Mouse (Mus musculus) heart, embryonic 14.5 days (tissue): ENCODE results near the gene Rps18. TPM values are rescaled to one million over a fixed set of nuclear protein-coding genes. Genes with fewer than 3 reads are reported as not detected.

Source experiments
- ATAC-seq: fragments of 200-750 bp; cut with Nextera tagmentation; 2 replicates; pipeline ENCODE4 v1.8.0; 2017; ENCODE audit warnings: low read depth, moderate TSS enrichment; ENCODE audit not compliant: insufficient number of reproducible peaks, insufficient read depth, low FRiP score
- H3K27ac ChIP-seq, 2 experiments: fragments of 200-500 bp in 1 of 2; fragments of 300-500 bp in 1 of 2; sonication (generic) in 1 of 2; replicated peaks in 1 of 2; 2 replicates each; pipeline ENCODE4 v1.5.1; 2012 to 2014; ENCODE audit warnings: low read depth in 2 of 2, low read length in 2 of 2, control low read depth in 1 of 2, mild to moderate bottlenecking in 1 of 2, mixed read lengths in 1 of 2; ENCODE audit not compliant: control insufficient read depth in 1 of 2, insufficient read depth in 1 of 2
- H3K27me3 ChIP-seq: fragments of 300-500 bp; sonication (generic); 2 replicates; pipeline ENCODE4 v1.6.1; 2014; ENCODE audit warnings: mild to moderate bottlenecking, low read length, control low read depth; ENCODE audit not compliant: control insufficient read depth, insufficient read depth
- H3K36me3 ChIP-seq: fragments of 300-500 bp; sonication (generic); 2 replicates; pipeline ENCODE4 v1.6.1; 2014; ENCODE audit warnings: mild to moderate bottlenecking, control low read depth, low read length, mixed read lengths; ENCODE audit not compliant: control insufficient read depth, insufficient read depth
- H3K4me1 ChIP-seq, 2 experiments: fragments of 200-500 bp in 1 of 2; fragments of 300-500 bp in 1 of 2; sonication (generic) in 1 of 2; 2 replicates each; pipeline ENCODE4 v1.6.1; 2012 to 2014; ENCODE audit warnings: low read length in 2 of 2, control low read depth in 1 of 2, mixed read lengths in 1 of 2; ENCODE audit not compliant: control insufficient read depth in 2 of 2, insufficient read depth in 2 of 2
- H3K4me2 ChIP-seq: fragments of 300-500 bp; sonication (generic); 2 replicates; pipeline ENCODE4 v1.6.1; 2014; ENCODE audit warnings: mild to moderate bottlenecking, low read length
- H3K4me3 ChIP-seq, 2 experiments: fragments of 200-500 bp in 1 of 2; fragments of 300-500 bp in 1 of 2; sonication (generic) in 1 of 2; 2 replicates each; pipeline ENCODE4 v1.5.1; 2012 to 2014; ENCODE audit warnings: low read length in 2 of 2, mild to moderate bottlenecking in 2 of 2, control low read depth in 1 of 2, low read depth in 1 of 2, moderate library complexity in 1 of 2; ENCODE audit not compliant: control insufficient read depth in 1 of 2, insufficient read depth in 1 of 2
- H3K9ac ChIP-seq: fragments of 300-500 bp; sonication (generic); 2 replicates; pipeline ENCODE4 v1.6.1; 2014; ENCODE audit warnings: mild to moderate bottlenecking, low read length
- H3K9me3 ChIP-seq: fragments of 300-500 bp; sonication (generic); 2 replicates; pipeline ENCODE4 v1.6.1; 2016; ENCODE audit warnings: low read length, control low read depth; ENCODE audit not compliant: control insufficient read depth
- WGBS: fragments of 180-500 bp; shearing (Covaris S2); extraction: QIAGEN DNeasy Blood & Tissue Kit; methylation state at CpG from one replicate; pipeline ENCODE4 v1.1.7; 2014; 5-methylcytosine and 5-hydroxymethylcytosine counted together
- polyA plus RNA-seq: library from polyadenylated mRNA; unstranded; fragments of >200 nt; fragmentation: Nextera tagmentation; extraction: Ambion mirVana; gene quantifications from 2 replicates; pipeline ENCODE4 v1.2.1, GENCODE M21; 2014

The Rps18 gene
- polyA plus RNA-seq, 1 experiment from 2014 or later: 1,186 TPM

DNA sequence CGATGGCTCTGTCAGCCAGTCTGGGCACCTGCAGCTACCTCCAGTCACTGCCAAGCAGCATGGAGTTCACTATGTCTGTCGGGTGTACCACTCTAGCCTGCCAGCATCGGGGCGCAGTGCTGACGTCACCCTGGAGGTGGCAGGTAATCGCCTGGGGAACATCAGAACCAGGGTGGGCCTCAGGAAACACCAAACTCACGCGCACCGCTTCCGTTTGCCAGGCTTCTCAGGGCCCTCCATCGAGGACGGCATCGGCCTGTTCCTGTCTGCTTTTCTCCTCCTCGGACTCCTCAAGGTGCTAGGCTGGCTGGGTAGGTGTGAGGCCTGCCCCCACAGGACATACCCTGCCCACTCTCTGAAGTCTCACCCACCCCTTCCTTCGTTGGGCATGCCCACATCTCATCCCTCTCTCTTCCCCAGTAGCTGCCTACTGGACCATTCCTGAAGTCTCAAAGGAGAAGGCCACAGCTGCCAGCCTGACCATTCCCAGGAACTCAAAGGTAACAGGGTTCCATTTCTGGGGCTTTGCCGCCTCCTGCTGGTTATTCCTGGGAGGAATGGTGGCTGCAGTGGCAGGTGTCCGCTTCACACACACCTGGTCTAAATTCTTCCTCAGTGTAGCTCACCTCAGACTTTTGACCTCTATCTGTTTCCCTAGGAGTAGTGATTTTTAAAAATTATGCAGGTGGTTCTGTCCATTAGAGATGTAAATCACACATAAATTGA, 29.4 kb downstream of the Rps18 start:
- 74% methylated on average over 17 of the region's 17 CpGs for WGBS
- no peak for ATAC-seq

GRCm38 (mm10) chr17:33925406-33926116, 30.2 kb downstream of the Rps18 start:
- no peak for ATAC-seq
- Histone ChIP-seq H3K36me3 (peaks cover 11% of the 10 kb centered on the region), H3K27me3 (no peaks in the 10 kb centered on the region), H3K27ac (no peak overlapping the region), H3K4me1 (peaks cover under 1 to 9% of the 10 kb centered on the region in 2 experiments; a peak in 3 of 4 replicates), H3K9ac (no peak overlapping the region), H3K9me3 (no peaks in the 10 kb centered on the region), H3K4me3 (no peak overlapping the region), H3K4me2 (no peak overlapping the region)
- WGBS: 82% methylated on average over 19 of the region's 21 CpGs

More for the DNA sequence above, 29.4 kb downstream of the Rps18 start:
- Histone ChIP-seq H3K36me3 (peaks cover 11% of the 10 kb centered on the region), H3K4me1 (peaks cover 8 to 17% of the 10 kb centered on the region in 2 experiments; a peak in 3 of 4 replicates), H3K4me2 (no peak overlapping the region), H3K4me3 (no peak overlapping the region), H3K9me3 (no peaks in the 10 kb centered on the region), H3K27me3 (no peaks in the 10 kb centered on the region), H3K27ac (no peak overlapping the region), H3K9ac (no peak overlapping the region)

DNA sequence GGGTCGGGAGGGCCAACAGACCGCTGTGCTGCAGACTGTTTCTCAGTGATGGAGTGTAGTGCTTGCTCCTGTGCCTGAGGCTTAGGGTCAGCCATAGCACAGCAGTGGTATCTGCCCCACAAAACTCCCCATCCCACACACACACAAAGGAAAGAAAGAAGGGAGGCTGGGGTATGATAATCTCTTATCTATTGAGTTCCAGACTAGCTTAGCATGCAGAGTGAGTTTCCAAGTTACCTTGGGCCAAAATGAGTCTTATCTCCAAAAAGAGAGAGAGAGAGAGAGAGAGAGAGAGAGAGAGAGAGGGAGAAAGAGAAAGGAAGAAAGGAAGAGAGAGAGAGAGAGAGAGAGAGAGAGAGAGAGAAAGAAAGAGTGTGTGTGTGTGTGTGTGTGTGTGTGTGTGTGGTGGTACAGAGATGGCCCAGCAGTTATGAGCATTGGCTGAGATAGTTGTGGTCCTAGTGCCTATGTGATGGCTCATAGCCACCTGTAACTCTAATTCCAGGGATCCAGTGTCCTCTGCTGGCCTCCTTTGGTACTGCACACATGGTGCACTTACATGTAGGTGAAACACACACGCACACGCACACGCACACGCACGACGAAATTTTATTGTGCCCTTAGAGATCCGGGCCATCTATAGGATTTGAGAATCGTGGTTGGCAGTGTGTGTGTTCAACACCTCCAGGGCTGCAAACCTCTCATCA, 31.1 kb downstream of the Rps18 start:
- Histone ChIP-seq H3K27ac (no peak overlapping the region), H3K4me1 (peaks cover 0 to 7% of the 10 kb centered on the region in 2 experiments; a peak in 3 of 4 replicates), H3K36me3 (peaks cover 11% of the 10 kb centered on the region), H3K27me3 (no peaks in the 10 kb centered on the region), H3K9me3 (no peaks in the 10 kb centered on the region), H3K4me2 (no peak overlapping the region), H3K4me3 (no peak overlapping the region), H3K9ac (no peak overlapping the region)
- ATAC-seq: no peak
- 79% methylated on average over 10 of the region's 10 CpGs for WGBS

DNA sequence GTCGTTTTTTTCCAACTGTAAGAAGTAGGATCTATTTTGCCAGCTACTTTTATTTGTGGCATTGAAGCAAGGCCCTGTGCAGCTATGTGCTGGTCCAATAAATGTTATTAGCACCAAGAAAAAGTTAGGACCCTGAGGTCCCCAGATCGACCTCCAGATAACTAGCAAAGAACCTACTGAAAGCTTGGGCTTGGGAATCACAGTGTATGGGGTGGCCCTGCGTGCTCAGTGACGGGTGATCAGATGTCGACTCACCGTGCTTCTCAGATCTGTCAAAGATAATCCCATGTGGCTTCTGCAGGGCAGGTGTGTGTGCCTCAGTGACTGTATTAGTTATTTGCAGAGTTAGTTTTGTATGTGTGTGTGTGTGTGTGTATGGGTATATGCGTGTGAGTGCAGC, 34.4 kb downstream of the Rps18 start:
- Histone ChIP-seq H3K4me2 (no peak overlapping the region), H3K36me3 (peaks cover 15% of the 10 kb centered on the region), H3K4me3 (no peak overlapping the region), H3K27me3 (no peaks in the 10 kb centered on the region), H3K9ac (no peak overlapping the region), H3K4me1 (peaks cover 11 to 17% of the 10 kb centered on the region in 2 experiments), H3K27ac (no peak overlapping the region), H3K9me3 (no peaks in the 10 kb centered on the region)
- 86% methylated on average over 7 of the region's 7 CpGs for WGBS
- ATAC-seq: no peak

DNA sequence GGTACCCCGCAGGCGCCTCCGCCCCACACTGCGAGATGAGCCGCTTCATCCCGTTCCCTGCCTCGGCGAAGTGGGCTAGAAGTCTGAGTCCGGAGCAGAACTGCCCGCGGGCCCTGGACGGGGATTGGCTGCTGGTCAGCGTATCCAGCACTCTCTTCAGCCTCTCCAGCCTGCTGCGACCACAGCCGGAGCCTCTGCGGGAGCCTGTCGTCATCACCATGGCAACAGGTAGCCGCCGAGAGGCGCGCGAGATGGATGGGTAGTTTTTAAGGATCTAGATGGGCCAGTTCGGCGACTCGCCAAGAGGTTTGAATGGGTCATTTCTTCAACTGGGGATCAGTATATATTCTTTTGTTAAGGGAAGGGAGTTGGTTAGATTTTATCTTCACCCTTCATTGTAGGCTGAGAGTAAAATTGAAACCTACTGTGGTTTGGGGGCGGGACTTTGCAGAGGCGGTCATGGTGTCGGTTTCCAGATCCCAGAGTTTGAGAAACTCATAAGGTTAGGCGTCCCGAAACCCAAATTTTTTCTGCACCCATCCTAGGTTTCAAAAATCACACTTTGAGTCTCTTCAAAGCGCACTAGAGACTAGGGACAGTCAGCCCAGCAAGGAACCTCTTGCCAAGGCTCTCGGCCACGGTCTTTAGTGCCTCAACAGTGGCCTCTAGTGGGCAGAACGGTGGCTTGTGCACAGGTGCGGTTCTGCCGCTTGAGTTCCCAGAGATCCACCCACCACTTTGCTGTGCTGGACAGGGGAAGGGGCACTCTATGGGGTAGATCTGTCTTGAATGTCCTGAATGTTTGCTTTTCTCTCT, 35.3 kb downstream of the Rps18 start:
- Histone ChIP-seq H3K9me3 (no peaks in the 10 kb centered on the region), H3K4me3 (peak overlapping the region; percentile 81 to 83), H3K27me3 (no peaks in the 10 kb centered on the region), H3K27ac (peak overlapping the region; percentile 76 to 78; a peak in 3 of 4 replicates), H3K4me2 (peak overlapping the region; percentile 99), H3K4me1 (peaks cover 11 to 17% of the 10 kb centered on the region in 2 experiments), H3K9ac (peak overlapping the region; percentile 87), H3K36me3 (peaks cover 13% of the 10 kb centered on the region)
- WGBS: under 1% methylated on average over 36 of the region's 36 CpGs
- no peak for ATAC-seq

GRCm38 (mm10) chr17:33919351-33920281, 36.2 kb downstream of the Rps18 start:
- H3K4me2 ChIP-seq: peak overlapping the region; percentile 99
- H3K4me3 ChIP-seq: peak overlapping the region; percentile 81 to 83
- H3K27me3 ChIP-seq: no peaks in the 10 kb centered on the region
- no peaks in the 10 kb centered on the region for H3K9me3 ChIP-seq
- H3K4me1 ChIP-seq: peaks cover 13 to 23% of the 10 kb centered on the region in 2 experiments
- peak overlapping the region; percentile 76 to 78 for H3K27ac ChIP-seq
- WGBS: under 1% methylated on average over 52 of the region's 52 CpGs
- peak overlapping the region; percentile 87 for H3K9ac ChIP-seq
- peaks cover 19% of the 10 kb centered on the region for H3K36me3 ChIP-seq
- peak; percentile 40; the same call in 1 of the 2 replicates for ATAC-seq
